17 mouse cellular contexts compared by ENCODE assay signal in the genomic region with DNA sequence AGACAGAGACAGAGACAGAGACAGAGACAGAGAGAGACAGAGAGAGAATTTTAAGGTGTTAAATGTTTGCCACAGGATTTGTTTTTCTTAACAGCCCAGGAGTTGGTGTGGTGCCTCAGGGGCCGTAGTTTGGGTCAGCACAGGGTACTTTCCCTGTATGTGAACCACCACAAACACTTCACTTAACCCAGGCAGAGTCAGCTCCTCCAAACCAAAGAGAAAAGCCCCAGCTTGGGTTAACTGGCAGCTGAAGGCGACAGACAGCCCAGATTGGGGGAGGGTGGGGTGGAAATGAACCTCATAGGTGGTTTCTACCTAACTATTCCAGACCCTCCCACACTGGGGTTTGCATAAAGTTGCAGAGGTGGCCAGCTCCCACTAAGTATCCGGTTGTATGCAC.
"Had no signal": no experiment of that assay in that cellular context is flagged by ENCODE, and none has a peak within 500 bp of the region (broad histone marks: within the 10 kb centered on the region; RNA-seq: fewer than 3 reads in every experiment).

No protein-coding gene starts in this region.

- H3K27me3 ChIP-seq: neural tube, embryonic 12.5 days; neural tube, embryonic 13.5 days; neural tube, embryonic 15.5 days; stomach, embryonic 15.5 days had no signal

- H3K4me3 ChIP-seq: neural tube, embryonic 12.5 days; neural tube, embryonic 13.5 days; neural tube, embryonic 15.5 days; stomach, embryonic 15.5 days had no signal

- H3K27ac ChIP-seq: neural tube, embryonic 12.5 days; neural tube, embryonic 13.5 days; neural tube, embryonic 15.5 days; stomach, embryonic 15.5 days; stomach, postnatal 0 days had no signal

- H3K9me3 ChIP-seq: neural tube, embryonic 12.5 days; neural tube, embryonic 13.5 days; neural tube, embryonic 15.5 days; stomach, embryonic 15.5 days had no signal

- H3K9ac ChIP-seq: neural tube, embryonic 12.5 days; neural tube, embryonic 13.5 days; neural tube, embryonic 15.5 days; stomach, embryonic 15.5 days had no signal

- H3K4me2 ChIP-seq: neural tube, embryonic 12.5 days; neural tube, embryonic 13.5 days; neural tube, embryonic 15.5 days; stomach, embryonic 15.5 days had no signal

- DNase-seq: retina, postnatal 1 day; right cerebral cortex, adult 18-20 months; right cerebral cortex, postnatal 14 days; right cerebral cortex, postnatal 25 days; right cerebral cortex, postnatal 4 days; spleen, adult 18-20 months; thymus, adult 18-20 months; thymus, adult 2 months; thymus, postnatal 14 days; thymus, postnatal 25 days; thymus, postnatal 36 days; thymus, postnatal 4 days had no signal

- H3K4me1 ChIP-seq: neural tube, embryonic 12.5 days; neural tube, embryonic 13.5 days; neural tube, embryonic 15.5 days; stomach, embryonic 15.5 days had no signal

- H3K36me3 ChIP-seq: neural tube, embryonic 12.5 days; neural tube, embryonic 13.5 days; neural tube, embryonic 15.5 days; stomach, embryonic 15.5 days had no signal
